In the genomic region with DNA sequence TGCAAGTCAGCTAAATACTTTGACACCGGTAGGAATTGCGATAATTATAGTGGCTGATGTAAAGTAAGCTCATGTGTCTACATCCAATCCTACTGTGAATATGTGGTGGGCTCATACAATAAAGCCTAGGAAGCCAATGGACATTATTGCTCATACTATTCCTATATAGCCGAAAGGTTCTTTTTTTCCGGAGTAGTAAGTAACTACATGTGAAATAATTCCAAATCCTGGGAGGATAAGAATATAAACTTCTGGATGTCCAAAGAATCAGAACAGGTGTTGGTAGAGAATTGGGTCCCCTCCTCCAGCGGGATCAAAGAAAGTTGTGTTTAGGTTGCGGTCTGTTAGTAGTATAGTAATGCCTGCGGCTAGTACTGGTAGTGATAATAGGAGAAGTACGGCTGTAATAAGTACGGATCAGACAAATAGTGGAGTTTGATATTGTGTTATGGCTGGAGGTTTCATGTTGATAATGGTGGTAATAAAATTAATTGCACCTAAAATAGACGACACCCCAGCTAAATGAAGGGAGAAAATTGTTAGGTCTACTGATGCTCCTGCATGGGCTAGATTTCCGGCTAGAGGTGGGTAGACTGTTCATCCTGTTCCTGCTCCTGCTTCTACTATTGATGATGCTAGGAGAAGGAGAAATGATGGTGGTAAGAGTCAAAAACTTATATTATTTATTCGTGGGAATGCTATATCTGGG, we compare ENCODE assay signal across 10 mouse cellular contexts. TPM values are rescaled to one million over a fixed set of nuclear protein-coding genes. Genes with fewer than 3 reads are reported as not detected.
DNase-seq lines count a peak whose midpoint lies in the region; ATAC-seq and TF ChIP-seq lines count a peak whose summit lies in the region.
"Not testable (repeated sequence)": the region's sequence is repeated elsewhere in the genome, so short reads cannot be mapped to it uniquely, and the experiment has no call there.
"Had no signal": no experiment of that assay in that cellular context is flagged by ENCODE, and none has a peak within 500 bp of the region (broad histone marks: within the 10 kb centered on the region; RNA-seq: fewer than 3 reads in every experiment).

No protein-coding gene starts in this region.

- DNase-seq in G1E (ENCODE audit: low spot score); embryonic facial prominence, embryonic 11.5 days (ENCODE audit: low spot score): not testable (repeated sequence)

- not testable (repeated sequence) for H3K4me3 ChIP-seq in G1E (ENCODE audit: low read depth, low read length); embryonic facial prominence, embryonic 11.5 days (ENCODE audit: low read depth, low read length); forebrain, embryonic 16.5 days (replicated peaks; ENCODE audit: low read length); hindbrain, embryonic 12.5 days; kidney, embryonic 16.5 days (ENCODE audit: low read length); liver, embryonic 16.5 days (ENCODE audit: low read depth, low read length); midbrain, embryonic 15.5 days; stomach, embryonic 16.5 days (replicated peaks; ENCODE audit: low read length)

- 72% methylated on average over 12 of the region's 12 CpGs for WGBS in embryonic facial prominence, embryonic 11.5 days
- 74% methylated on average over 11 of the region's 12 CpGs for WGBS in forebrain, embryonic 16.5 days
- 76% methylated on average over 12 of the region's 12 CpGs for WGBS in hindbrain, embryonic 12.5 days
- 65% methylated on average over 12 of the region's 12 CpGs for WGBS in kidney, embryonic 16.5 days
- 57% methylated on average over 12 of the region's 12 CpGs for WGBS in liver, embryonic 16.5 days (ENCODE audit: insufficient replicate concordance)
- WGBS in midbrain, embryonic 15.5 days, result 74% methylated on average over 12 of the region's 12 CpGs
- 66% methylated on average over 12 of the region's 12 CpGs for whole genome bisulfite sequencing in stomach, embryonic 16.5 days

- not testable (repeated sequence) for H3K9me3 ChIP-seq in G1E (replicated peaks); embryonic facial prominence, embryonic 11.5 days (replicated peaks; ENCODE audit: control insufficient read depth, low read length); forebrain, embryonic 16.5 days (ENCODE audit: control insufficient read depth, low read length); hindbrain, embryonic 12.5 days (replicated peaks); kidney, embryonic 16.5 days (ENCODE audit: low read length); liver, embryonic 16.5 days (replicated peaks; ENCODE audit: control insufficient read depth, low read length); midbrain, embryonic 15.5 days; stomach, embryonic 16.5 days (replicated peaks; ENCODE audit: control insufficient read depth, low read length)

- H3K9ac ChIP-seq in embryonic facial prominence, embryonic 11.5 days (replicated peaks; ENCODE audit: low read length); forebrain, embryonic 16.5 days (replicated peaks; ENCODE audit: low read depth, low read length); hindbrain, embryonic 12.5 days; kidney, embryonic 16.5 days (replicated peaks; ENCODE audit: low read length); liver, embryonic 16.5 days (ENCODE audit: low read depth, low read length); midbrain, embryonic 15.5 days; stomach, embryonic 16.5 days (ENCODE audit: low read length): not testable (repeated sequence)

- peak; percentile 31 for ATAC-seq in G1E (ENCODE audit: extremely low read depth, insufficient number of reproducible peaks, low FRiP score, poor library complexity, severe bottlenecking)
- peak; percentile 98 for ATAC-seq in embryonic facial prominence, embryonic 11.5 days (replicated peaks; ENCODE audit: insufficient number of reproducible peaks, low FRiP score, low TSS enrichment, low read depth)
- peak; percentile 92 for ATAC-seq in forebrain, embryonic 16.5 days
- ATAC-seq in hindbrain, embryonic 12.5 days (ENCODE audit: low FRiP score), result peak; percentile 96
- peak; percentile 96 for ATAC-seq in kidney, embryonic 16.5 days (ENCODE audit: low FRiP score, low TSS enrichment)
- peak; percentile 78 for ATAC-seq in liver, embryonic 16.5 days (ENCODE audit: low read depth)
- peak; percentile 96 for ATAC-seq in midbrain, embryonic 15.5 days (replicated peaks)
- ATAC-seq in stomach, embryonic 16.5 days (ENCODE audit: insufficient read depth, low FRiP score), result peak; percentile 93

- H3K27me3 ChIP-seq in G1E (ENCODE audit: insufficient read depth, low read length); embryonic facial prominence, embryonic 11.5 days (ENCODE audit: control insufficient read depth, insufficient read depth, low read length); forebrain, embryonic 16.5 days (replicated peaks; ENCODE audit: control insufficient read depth, insufficient read depth, low read length); hindbrain, embryonic 12.5 days; kidney, embryonic 16.5 days (ENCODE audit: insufficient read depth, low read length); liver, embryonic 16.5 days (ENCODE audit: control insufficient read depth, insufficient read depth, low read depth, low read length); midbrain, embryonic 15.5 days (replicated peaks); stomach, embryonic 16.5 days (ENCODE audit: control insufficient read depth, insufficient read depth, low read length): not testable (repeated sequence)

- H3K36me3 ChIP-seq in G1E (replicated peaks); embryonic facial prominence, embryonic 11.5 days (replicated peaks; ENCODE audit: control insufficient read depth, insufficient read depth, low read depth, low read length); forebrain, embryonic 16.5 days (ENCODE audit: control insufficient read depth, insufficient read depth); hindbrain, embryonic 12.5 days; kidney, embryonic 16.5 days (ENCODE audit: insufficient read depth, low read length); liver, embryonic 16.5 days (ENCODE audit: control insufficient read depth, insufficient read depth); midbrain, embryonic 15.5 days (replicated peaks); stomach, embryonic 16.5 days (ENCODE audit: control insufficient read depth, insufficient read depth, low read length): not testable (repeated sequence)

- not testable (repeated sequence) for H3K4me1 ChIP-seq in G1E (ENCODE audit: insufficient read depth, low read depth, low read length); embryonic facial prominence, embryonic 11.5 days (ENCODE audit: control insufficient read depth, insufficient read depth, low read length); forebrain, embryonic 16.5 days (replicated peaks; ENCODE audit: control insufficient read depth, insufficient read depth, low read length); hindbrain, embryonic 12.5 days; kidney, embryonic 16.5 days (ENCODE audit: insufficient read depth, low read length); liver, embryonic 16.5 days (ENCODE audit: control insufficient read depth, low read depth, low read length); midbrain, embryonic 15.5 days; stomach, embryonic 16.5 days (ENCODE audit: control insufficient read depth, insufficient read depth, low read length)

- not testable (repeated sequence) for TF ChIP-seq CTCF in G1E (IDR thresholded peaks at IDR 0.05; ENCODE audit: low read depth, low read length)

- H3K4me2 ChIP-seq in embryonic facial prominence, embryonic 11.5 days (ENCODE audit: low read depth, low read length); forebrain, embryonic 16.5 days (ENCODE audit: low read length); hindbrain, embryonic 12.5 days (replicated peaks); kidney, embryonic 16.5 days (replicated peaks; ENCODE audit: low read depth, low read length); liver, embryonic 16.5 days (ENCODE audit: low read depth, low read length); midbrain, embryonic 15.5 days; stomach, embryonic 16.5 days (ENCODE audit: low read depth, low read length): not testable (repeated sequence)

- H3K27ac ChIP-seq in embryonic facial prominence, embryonic 11.5 days (replicated peaks; ENCODE audit: low read depth, low read length); forebrain, embryonic 16.5 days (ENCODE audit: low read length); hindbrain, embryonic 12.5 days; kidney, embryonic 16.5 days (ENCODE audit: low read length); liver, embryonic 16.5 days (ENCODE audit: low read length); midbrain, embryonic 15.5 days; stomach, embryonic 16.5 days (ENCODE audit: low read length): not testable (repeated sequence)

RNA-seq across cellular contexts. Expression of a gene that starts 33.2 kb away (rescaled TPM):
- total RNA-seq in G1E (2014; fragmentation: Nextera tagmentation), result not detected in 2 replicates
- 0.11 and 0.12 TPM in 2 replicates for total RNA-seq in G1E (2017)
- not detected in 2 replicates for polyA plus RNA-seq in G1E (2012)
- 2.8 and 3.6 TPM in 2 replicates for polyA plus RNA-seq in embryonic facial prominence, embryonic 11.5 days (2014; fragmentation: Nextera tagmentation; extraction: Ambion mirVana)
- 64.7 and 74.4 TPM in 2 replicates for polyA plus RNA-seq in forebrain, embryonic 16.5 days (2015; fragmentation: Nextera tagmentation; extraction: Ambion mirVana)
- 50.7 and 58.5 TPM in 2 replicates for polyA plus RNA-seq in hindbrain, embryonic 12.5 days (2016; fragmentation: Nextera tagmentation; extraction: Ambion mirVana)
- not detected in 2 replicates for polyA plus RNA-seq in kidney, embryonic 16.5 days (2015; fragmentation: Nextera tagmentation; extraction: Ambion mirVana)
- not detected in 2 replicates for polyA plus RNA-seq in liver, embryonic 16.5 days (2015; fragmentation: Nextera tagmentation; extraction: Ambion mirVana)
- 62.8 and 72.5 TPM in 2 replicates for polyA plus RNA-seq in midbrain, embryonic 15.5 days (2015; fragmentation: Nextera tagmentation; extraction: Ambion mirVana)
- 0.06 and 0.66 TPM in 2 replicates for polyA plus RNA-seq in stomach, embryonic 16.5 days (2015; fragmentation: Nextera tagmentation; extraction: Ambion mirVana)
- total RNA-seq: adrenal gland, postnatal 14 days had no signal
- polyA plus RNA-seq: gonadal fat pad, adult 2 months had no signal

Comparison
In these comparisons a context has a peak if more than half of its experiments do, and no peak if none do; other contexts are left out.
1. ATAC-seq: peak in every context shown above with its lines; median percentile 98 in embryonic facial prominence, embryonic 11.5 days; 96 in hindbrain, embryonic 12.5 days; 96 in kidney, embryonic 16.5 days; 96 in midbrain, embryonic 15.5 days; 93 in stomach, embryonic 16.5 days; 92 in forebrain, embryonic 16.5 days; 78 in liver, embryonic 16.5 days; 31 in G1E.
2. RNA of a gene that starts 33.2 kb away (polyA plus RNA-seq): 64.7 to 74.4 TPM in forebrain, embryonic 16.5 days, 62.8 to 72.5 TPM in midbrain, embryonic 15.5 days and 50.7 to 58.5 TPM in hindbrain, embryonic 12.5 days; 2.8 to 3.6 TPM in embryonic facial prominence, embryonic 11.5 days, 0.06 to 0.66 TPM in stomach, embryonic 16.5 days, not detected in G1E, not detected in kidney, embryonic 16.5 days and not detected in liver, embryonic 16.5 days; every median in the first group is over 10 times any median in the second.